Mouse (Mus musculus): ENCODE measurements at regions not wholly inside any gene's neighbourhood (a gene's known extent, or its start where the extent isn't known, plus 50 kb on each side); places are given as distances from the start of the nearest gene placed in this dataset.

DNA sequence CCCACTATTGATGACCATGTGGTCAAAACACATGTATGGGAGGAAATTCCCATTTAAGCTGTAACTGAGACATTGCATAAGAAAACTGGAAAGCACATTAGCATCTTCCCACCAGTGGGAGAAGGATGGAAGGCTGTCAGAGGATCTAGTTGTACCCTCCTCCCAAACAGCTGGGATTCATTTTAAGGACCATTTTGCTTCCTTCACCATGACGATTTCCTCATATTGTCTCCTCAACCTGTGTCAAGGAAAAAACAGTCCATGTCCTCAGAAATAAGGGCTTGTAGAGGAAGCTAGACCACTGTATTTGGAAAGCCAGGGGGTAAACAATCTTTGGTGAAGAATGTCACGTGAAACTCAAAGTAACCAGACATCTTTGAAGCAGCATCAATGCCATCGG is 296.0 kb downstream of the Hlx start:
- H3K27ac ChIP-seq (ENCODE audit: control insufficient read depth, insufficient read depth, low read depth, low read length) = no peak overlapping the region
- no peaks in the 10 kb centered on the region for H3K27me3 ChIP-seq (ENCODE audit: control insufficient read depth, insufficient read depth, low read length)
- no peak for TF ChIP-seq CTCF (IDR thresholded peaks at IDR 0.05; ENCODE audit: control insufficient read depth, insufficient read depth, insufficient replicate concordance, low read depth, low read length)
- no peak for TF ChIP-seq POLR2A (IDR thresholded peaks at IDR 0.05; ENCODE audit: control insufficient read depth, low read depth, low read length)
- H3K36me3 ChIP-seq (ENCODE audit: control insufficient read depth, insufficient read depth, low read length) = no peaks in the 10 kb centered on the region
- no peak overlapping the region for H3K4me3 ChIP-seq (ENCODE audit: control insufficient read depth, low read depth, low read length)
- peaks cover 2% of the 10 kb centered on the region for H3K4me1 ChIP-seq (ENCODE audit: control insufficient read depth, insufficient read depth, low read length)

DNA sequence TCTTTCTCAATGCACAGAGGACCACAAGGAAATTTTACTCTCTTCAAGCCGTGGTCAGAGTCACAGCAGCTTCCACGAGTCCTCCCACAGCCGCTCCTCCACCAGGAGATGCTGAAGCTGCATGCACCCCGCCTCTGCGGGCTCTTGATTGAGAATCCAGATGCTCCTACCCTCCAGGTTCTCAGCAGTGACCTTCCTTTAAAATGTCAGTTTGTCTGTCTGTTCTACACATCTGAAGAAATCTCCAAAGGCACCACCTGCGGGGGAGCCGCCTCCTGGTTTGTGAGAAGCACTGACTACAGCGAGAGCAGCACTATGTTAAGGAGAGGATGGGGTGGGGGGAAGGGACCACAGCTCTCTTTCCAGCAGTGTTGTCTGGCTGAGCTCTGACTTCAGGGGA is 303.8 kb downstream of the Hlx start:
- H3K4me1 ChIP-seq (ENCODE audit: control insufficient read depth, insufficient read depth, low read length) = no peaks in the 10 kb centered on the region
- no peaks in the 10 kb centered on the region for H3K27me3 ChIP-seq (ENCODE audit: control insufficient read depth, insufficient read depth, low read length)
- TF ChIP-seq CTCF (IDR thresholded peaks at IDR 0.05; ENCODE audit: control insufficient read depth, insufficient read depth, insufficient replicate concordance, low read depth, low read length) = no peak
- TF ChIP-seq POLR2A (IDR thresholded peaks at IDR 0.05; ENCODE audit: control insufficient read depth, low read depth, low read length) = no peak
- H3K36me3 ChIP-seq (ENCODE audit: control insufficient read depth, insufficient read depth, low read length) = no peaks in the 10 kb centered on the region
- no peak overlapping the region for H3K27ac ChIP-seq (ENCODE audit: control insufficient read depth, insufficient read depth, low read depth, low read length)
- no peak overlapping the region for H3K4me3 ChIP-seq (ENCODE audit: control insufficient read depth, low read depth, low read length)

DNA sequence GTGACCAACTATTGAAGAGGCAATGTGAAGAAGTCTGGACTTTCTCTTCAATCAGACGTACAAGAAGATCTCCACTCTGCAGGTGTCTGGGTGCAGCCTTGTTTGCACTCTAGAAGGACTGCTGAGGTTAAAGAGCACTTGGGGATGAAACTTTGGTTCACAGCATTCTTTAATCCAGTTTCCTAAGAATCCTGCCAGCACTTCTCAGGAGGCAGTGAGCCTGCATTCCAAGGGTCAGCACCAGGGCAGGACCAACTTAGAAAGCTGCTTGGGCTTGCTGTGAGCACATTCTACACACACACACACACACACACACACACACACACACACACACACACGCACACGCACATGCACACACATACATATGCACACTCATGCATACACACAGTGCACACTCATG is 304.4 kb downstream of the Hlx start:
- Histone ChIP-seq H3K27ac (ENCODE audit: control insufficient read depth, insufficient read depth, low read depth, low read length) (no peak overlapping the region), H3K27me3 (ENCODE audit: control insufficient read depth, insufficient read depth, low read length) (no peaks in the 10 kb centered on the region), H3K4me1 (ENCODE audit: control insufficient read depth, insufficient read depth, low read length) (no peaks in the 10 kb centered on the region), H3K4me3 (ENCODE audit: control insufficient read depth, low read depth, low read length) (no peak overlapping the region), H3K36me3 (ENCODE audit: control insufficient read depth, insufficient read depth, low read length) (no peaks in the 10 kb centered on the region)
- TF ChIP-seq POLR2A (IDR thresholded peaks at IDR 0.05; ENCODE audit: control insufficient read depth, low read depth, low read length) = no peak
- TF ChIP-seq CTCF (IDR thresholded peaks at IDR 0.05; ENCODE audit: control insufficient read depth, insufficient read depth, insufficient replicate concordance, low read depth, low read length) = no peak

DNA sequence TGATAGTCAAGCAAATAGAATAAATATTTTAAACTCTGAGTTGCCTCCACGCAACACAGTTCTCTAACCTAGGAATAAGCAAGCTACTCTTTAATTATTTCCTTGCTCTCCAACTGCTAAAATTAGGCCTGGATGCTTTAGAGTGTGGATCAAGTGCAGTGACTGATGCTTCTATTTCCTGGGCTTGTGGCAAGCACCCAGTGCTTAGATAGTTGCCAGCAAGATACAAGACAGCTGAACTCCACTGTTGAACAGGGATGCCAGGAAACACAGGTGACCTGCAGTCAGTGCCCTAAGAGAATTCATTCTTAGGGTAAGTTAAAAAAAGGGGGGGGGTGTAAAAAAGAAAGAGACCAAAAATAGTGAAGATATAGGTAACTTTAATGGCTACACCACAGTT is 306.7 kb downstream of the Hlx start:
- Histone ChIP-seq H3K36me3 (ENCODE audit: control insufficient read depth, insufficient read depth, low read length) (no peaks in the 10 kb centered on the region), H3K27me3 (ENCODE audit: control insufficient read depth, insufficient read depth, low read length) (no peaks in the 10 kb centered on the region), H3K27ac (ENCODE audit: control insufficient read depth, insufficient read depth, low read depth, low read length) (no peak overlapping the region), H3K4me3 (ENCODE audit: control insufficient read depth, low read depth, low read length) (no peak overlapping the region), H3K4me1 (ENCODE audit: control insufficient read depth, insufficient read depth, low read length) (no peaks in the 10 kb centered on the region)
- no peak for TF ChIP-seq POLR2A (IDR thresholded peaks at IDR 0.05; ENCODE audit: control insufficient read depth, low read depth, low read length)
- TF ChIP-seq CTCF (IDR thresholded peaks at IDR 0.05; ENCODE audit: control insufficient read depth, insufficient read depth, insufficient replicate concordance, low read depth, low read length) = no peak

DNA sequence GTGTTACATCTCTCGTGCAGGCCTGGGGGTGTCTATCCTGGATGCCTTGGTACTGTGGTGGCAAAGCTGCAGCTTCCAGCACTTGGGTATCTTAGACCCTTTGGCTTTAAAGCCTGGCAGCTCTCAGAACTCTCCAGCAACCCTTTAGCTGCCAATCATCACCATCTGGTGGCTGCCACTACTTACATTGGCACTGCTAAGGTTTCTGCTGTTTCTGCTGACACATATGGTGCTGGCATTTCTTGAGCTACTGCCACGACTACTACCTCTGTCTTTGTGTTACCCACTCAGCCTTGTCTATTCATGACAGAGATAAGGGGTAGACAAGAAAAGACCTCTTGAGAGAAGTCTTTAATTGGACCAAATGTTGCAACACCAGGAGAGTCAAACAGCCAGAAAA is 308.4 kb downstream of the Hlx start:
- Histone ChIP-seq H3K36me3 (ENCODE audit: control insufficient read depth, insufficient read depth, low read length) (no peaks in the 10 kb centered on the region), H3K27me3 (ENCODE audit: control insufficient read depth, insufficient read depth, low read length) (no peaks in the 10 kb centered on the region), H3K27ac (ENCODE audit: control insufficient read depth, insufficient read depth, low read depth, low read length) (no peak overlapping the region), H3K4me3 (ENCODE audit: control insufficient read depth, low read depth, low read length) (no peak overlapping the region), H3K4me1 (ENCODE audit: control insufficient read depth, insufficient read depth, low read length) (no peaks in the 10 kb centered on the region)
- TF ChIP-seq CTCF (IDR thresholded peaks at IDR 0.05; ENCODE audit: control insufficient read depth, insufficient read depth, insufficient replicate concordance, low read depth, low read length) (no peak), POLR2A (IDR thresholded peaks at IDR 0.05; ENCODE audit: control insufficient read depth, low read depth, low read length) (no peak)

- H3K36me3 ChIP-seq (ENCODE audit: control insufficient read depth, insufficient read depth, low read length) = no peaks in the 10 kb centered on the region
- no peak overlapping the region for H3K27ac ChIP-seq (ENCODE audit: control insufficient read depth, insufficient read depth, low read depth, low read length)
- no peak for TF ChIP-seq POLR2A (IDR thresholded peaks at IDR 0.05; ENCODE audit: control insufficient read depth, low read depth, low read length)
- no peak for TF ChIP-seq CTCF (IDR thresholded peaks at IDR 0.05; ENCODE audit: control insufficient read depth, insufficient read depth, insufficient replicate concordance, low read depth, low read length)
- H3K4me1 ChIP-seq (ENCODE audit: control insufficient read depth, insufficient read depth, low read length) = peaks cover 2% of the 10 kb centered on the region; the same call in 1 of the 2 replicates
- H3K4me3 ChIP-seq (ENCODE audit: control insufficient read depth, low read depth, low read length) = no peak overlapping the region
- H3K27me3 ChIP-seq (ENCODE audit: control insufficient read depth, insufficient read depth, low read length) = no peaks in the 10 kb centered on the region
These were observed 319.8 kb downstream of the Hlx start for GRCm38 (mm10) chr1:184412596-184412995.

GRCm38 (mm10) chr1:184411066-184411465 is 321.4 kb downstream of the Hlx start:
- peaks cover 2% of the 10 kb centered on the region; the same call in 1 of the 2 replicates for H3K4me1 ChIP-seq (ENCODE audit: control insufficient read depth, insufficient read depth, low read length)
- TF ChIP-seq CTCF (IDR thresholded peaks at IDR 0.05; ENCODE audit: control insufficient read depth, insufficient read depth, insufficient replicate concordance, low read depth, low read length) = no peak
- TF ChIP-seq POLR2A (IDR thresholded peaks at IDR 0.05; ENCODE audit: control insufficient read depth, low read depth, low read length) = no peak

GRCm38 (mm10) chr1:184409986-184410385 is 322.4 kb downstream of the Hlx start:
- Histone ChIP-seq H3K27me3 (ENCODE audit: control insufficient read depth, insufficient read depth, low read length) (no peaks in the 10 kb centered on the region), H3K4me1 (ENCODE audit: control insufficient read depth, insufficient read depth, low read length) (peaks cover 2% of the 10 kb centered on the region; the same call in 1 of the 2 replicates), H3K4me3 (ENCODE audit: control insufficient read depth, low read depth, low read length) (no peak overlapping the region), H3K27ac (ENCODE audit: control insufficient read depth, insufficient read depth, low read depth, low read length) (no peak overlapping the region), H3K36me3 (ENCODE audit: control insufficient read depth, insufficient read depth, low read length) (no peaks in the 10 kb centered on the region)
- TF ChIP-seq CTCF (IDR thresholded peaks at IDR 0.05; ENCODE audit: control insufficient read depth, insufficient read depth, insufficient replicate concordance, low read depth, low read length) (no peak), POLR2A (IDR thresholded peaks at IDR 0.05; ENCODE audit: control insufficient read depth, low read depth, low read length) (no peak)

More at GRCm38 (mm10) chr1:184411066-184411465, 321.4 kb downstream of the Hlx start:
- Histone ChIP-seq H3K4me3 (ENCODE audit: control insufficient read depth, low read depth, low read length) (no peak overlapping the region), H3K36me3 (ENCODE audit: control insufficient read depth, insufficient read depth, low read length) (no peaks in the 10 kb centered on the region), H3K27me3 (ENCODE audit: control insufficient read depth, insufficient read depth, low read length) (no peaks in the 10 kb centered on the region), H3K27ac (ENCODE audit: control insufficient read depth, insufficient read depth, low read depth, low read length) (no peak overlapping the region)
